Mouse (Mus musculus) CH12.LX (cell line): ENCODE measurements around the gene Cyp11a1.

Experiments
- BHLHE40 ChIP-seq: IDR thresholded peaks from 2 replicates; pipeline ENCODE4 v1.6.1; 2011; ENCODE audit warnings: mild to moderate bottlenecking, low read depth, low read length, improper control_type of control experiment
- CTCF ChIP-seq, 2 experiments: IDR thresholded peaks in 1 of 2; conservative IDR thresholded peaks in 1 of 2; 2 replicates each; pipeline ENCODE4 v1.5.1; 2011 to 2012; ENCODE audit warnings: low read depth in 2 of 2, low read length in 2 of 2, improper control_type of control experiment in 1 of 2, inconsistent platforms in 1 of 2, mild to moderate bottlenecking in 1 of 2, moderate library complexity in 1 of 2
- GABPA ChIP-seq: IDR thresholded peaks from 2 replicates; pipeline ENCODE4 v1.6.1; 2012; ENCODE audit warnings: low read depth, low read length, improper control_type of control experiment, inconsistent platforms; ENCODE audit not compliant: insufficient replicate concordance
- IRF4 ChIP-seq: IDR thresholded peaks from 2 replicates; pipeline ENCODE4 v1.6.1; 2014; ENCODE audit warnings: low read depth, mild to moderate bottlenecking, inconsistent platforms, low read length, improper control_type of control experiment
- MAZ ChIP-seq: IDR thresholded peaks from 2 replicates; pipeline ENCODE4 v1.6.1; 2012; ENCODE audit warnings: low read depth, mild to moderate bottlenecking, inconsistent platforms, low read length, improper control_type of control experiment, moderate library complexity
- PAX5 ChIP-seq: IDR thresholded peaks from 2 replicates; pipeline ENCODE4 v1.6.1; 2012; ENCODE audit warnings: low read length, inconsistent platforms, mixed read lengths
- RCOR1 ChIP-seq: conservative IDR thresholded peaks from 2 replicates; pipeline ENCODE4 v1.6.1; 2012; ENCODE audit warnings: low read depth, mild to moderate bottlenecking, inconsistent platforms, low read length, improper control_type of control experiment
- SIN3A ChIP-seq: IDR thresholded peaks from 2 replicates; pipeline ENCODE4 v1.6.1; 2012; ENCODE audit warnings: low read length, improper control_type of control experiment, inconsistent platforms
- USF2 ChIP-seq: conservative IDR thresholded peaks from 2 replicates; pipeline ENCODE4 v1.6.1; 2011; ENCODE audit warnings: low read depth, low read length, improper control_type of control experiment
- ZNF384 ChIP-seq: IDR thresholded peaks from 2 replicates; pipeline ENCODE4 v1.6.1; 2012; ENCODE audit warnings: low read depth, low read length, improper control_type of control experiment, inconsistent platforms

GRCm38 (mm10) chr9:57961863-57962778 is 44.1 kb upstream of the Cyp11a1 start:
- TF ChIP-seq USF2 = no peak
- no peak for TF ChIP-seq PAX5
- no peak for TF ChIP-seq CTCF (conservative IDR thresholded peaks at IDR 0.05 in 1 of 2, IDR thresholded peaks at IDR 0.05 in 1 of 2; ENCODE audit: low read depth in 2 of 2, low read length in 2 of 2)
- no peak for TF ChIP-seq IRF4
- TF ChIP-seq BHLHE40 = no peak
- no peak for TF ChIP-seq SIN3A
- TF ChIP-seq ZNF384 = no peak
- TF ChIP-seq GABPA = no peak
- no peak for TF ChIP-seq RCOR1
- TF ChIP-seq MAZ = no peak
